ENCODE assay signal across 9 mouse cellular contexts in genomic region chr3:60762874-60763273, GRCm38 (mm10).
DNase-seq lines count a peak whose midpoint lies in the region; ATAC-seq and TF ChIP-seq lines count a peak whose summit lies in the region.
"Had no signal": no experiment of that assay in that cellular context is flagged by ENCODE, and none has a peak within 500 bp of the region (broad histone marks: within the 10 kb centered on the region; RNA-seq: fewer than 3 reads in every experiment).

No protein-coding gene starts in this region.

- no peaks in the 10 kb centered on the region for H3K27me3 ChIP-seq in heart, adult 2 months (ENCODE audit: control insufficient read depth, insufficient read depth, low read length)
- H3K27me3 ChIP-seq in liver, embryonic 13.5 days = no peaks in the 10 kb centered on the region
- H3K27me3 ChIP-seq: hindbrain, embryonic 15.5 days had no signal

- ATAC-seq in erythroblast, adult 5-6 weeks (replicated peaks; ENCODE audit: low FRiP score, poor library complexity, severe bottlenecking) = peak; percentile 86
- no peak for ATAC-seq in liver, embryonic 13.5 days (ENCODE audit: low read depth)

- TF ChIP-seq CTCF in heart, adult 2 months (IDR thresholded peaks at IDR 0.05) = peak; percentile 79

- H3K27ac ChIP-seq in heart, adult 2 months = no peak overlapping the region
- H3K27ac ChIP-seq in liver, embryonic 13.5 days = no peak overlapping the region
- H3K27ac ChIP-seq: hindbrain, embryonic 15.5 days had no signal

- no peak for TF ChIP-seq POLR2A in heart, adult 2 months (IDR thresholded peaks at IDR 0.05; ENCODE audit: insufficient read depth, low read depth, low read length)

- H3K9me3 ChIP-seq in liver, embryonic 13.5 days (replicated peaks) = no peaks in the 10 kb centered on the region
- H3K9me3 ChIP-seq: hindbrain, embryonic 15.5 days had no signal

- no peaks in the 10 kb centered on the region for H3K36me3 ChIP-seq in heart, adult 2 months (ENCODE audit: control insufficient read depth, insufficient read depth, low read length)
- H3K36me3 ChIP-seq in liver, embryonic 13.5 days = no peaks in the 10 kb centered on the region
- H3K36me3 ChIP-seq: hindbrain, embryonic 15.5 days had no signal

- intact Hi-C loops in heart, adult 2 months (cut with DNase I) = loop anchor here (2.0 to 10.0 kb wide), 3 partner anchors 148 to 892 kb away; no protein-coding TSS in a partner anchor
- intact Hi-C loops in heart, postnatal 25 days (cut with DNase I) = loop anchor here (5.0 to 10.0 kb wide), 3 partner anchors 148 to 891 kb away; no protein-coding TSS in a partner anchor

- H3K4me1 ChIP-seq in heart, adult 2 months (ENCODE audit: control insufficient read depth, insufficient read depth, low read length) = no peaks in the 10 kb centered on the region
- no peaks in the 10 kb centered on the region; the same call in 1 of the 2 replicates for H3K4me1 ChIP-seq in liver, embryonic 13.5 days (replicated peaks)
- H3K4me1 ChIP-seq: hindbrain, embryonic 15.5 days had no signal

- 61% methylated on average over 4 of the region's 4 CpGs for WGBS in heart, adult 2 months
- WGBS in liver, embryonic 13.5 days (ENCODE audit: insufficient replicate concordance) = 47% methylated on average over 4 of the region's 4 CpGs

- H3K4me3 ChIP-seq in heart, adult 2 months = no peak overlapping the region
- no peak overlapping the region for H3K4me3 ChIP-seq in liver, embryonic 13.5 days (replicated peaks)
- H3K4me3 ChIP-seq: hindbrain, embryonic 15.5 days had no signal

- no peak overlapping the region for H3K4me2 ChIP-seq in liver, embryonic 13.5 days
- H3K4me2 ChIP-seq: hindbrain, embryonic 15.5 days had no signal

- H3K79me2 ChIP-seq in heart, adult 2 months (replicated peaks; ENCODE audit: control insufficient read depth, insufficient read depth, low read length) = no peaks in the 10 kb centered on the region

- no peak overlapping the region for H3K9ac ChIP-seq in heart, adult 2 months (ENCODE audit: low read depth, low read length)
- no peak overlapping the region for H3K9ac ChIP-seq in liver, embryonic 13.5 days
- H3K9ac ChIP-seq: hindbrain, embryonic 15.5 days had no signal

- DNase-seq in heart, adult 2 months = peak in 1 of 2 experiments; percentile 34
- no peak for DNase-seq in heart, postnatal 25 days (ENCODE audit: low spot score)
- DNase-seq in CD4-positive, CD25-positive, alpha-beta regulatory T cell, adult 2 months (ENCODE audit: low read depth, low spot score) = peak; percentile 74
- DNase-seq in c-Kit-negative CD71-positive TER-119-positive erythroid progenitor cells, embryonic 14.5 days (ENCODE audit: low read depth, low spot score) = peak; percentile 56
- peak; percentile 56 for DNase-seq in induced T-regulatory cell, adult 2 months (ENCODE audit: low read depth)
- peak; percentile 33 for DNase-seq in liver, embryonic 13.5 days
- DNase-seq in right cerebral cortex, adult 2 months (ENCODE audit: low spot score in 2 of 2) = peak; percentile 16 to 40

- TF ChIP-seq EP300 in heart, adult 2 months (IDR thresholded peaks at IDR 0.05; ENCODE audit: insufficient read depth, low read depth, low read length) = no peak
